Mouse (Mus musculus): ENCODE results near the gene Tff3.

GRCm38 (mm10) chr17:31134913-31135312, 5.5 kb upstream of the Tff3 start:
- TF ChIP-seq CTCF (IDR thresholded peaks at IDR 0.05) (no peak), EP300 (IDR thresholded peaks at IDR 0.05) (no peak)
